Mouse (Mus musculus) T-helper 2 cell (primary cell): ENCODE measurements at regions not wholly inside any gene's neighbourhood (a gene's known extent, or its start where the extent isn't known, plus 50 kb on each side); places are given as distances from the start of the nearest gene placed in this dataset.
"Not testable (repeated sequence)": the region's sequence is repeated elsewhere in the genome, so short reads cannot be mapped to it uniquely, and the experiment has no call there.

Source experiments
- in situ Hi-C: fragments of 300-600 bp; cut with MboI, MseI; formaldehyde crosslinking; loops from one replicate; pipeline ENCODE4 v1.15.1; 2025; ENCODE audit warnings: high pct_unique_total_duplicates

- in situ Hi-C loops: loop anchor here (10.0 kb wide), 1 partner anchor 726 kb away; no protein-coding TSS in a partner anchor
These were observed 288.0 kb downstream of the Sfmbt2 start for GRCm38 (mm10) chr2:10658317-10658716.

- in situ Hi-C loops: loop anchor here (10.0 kb wide), 1 partner anchor 1243 kb away; no protein-coding TSS in a partner anchor
These were observed 297.6 kb downstream of the Sfmbt2 start for GRCm38 (mm10) chr2:10667915-10668314.

DNA sequence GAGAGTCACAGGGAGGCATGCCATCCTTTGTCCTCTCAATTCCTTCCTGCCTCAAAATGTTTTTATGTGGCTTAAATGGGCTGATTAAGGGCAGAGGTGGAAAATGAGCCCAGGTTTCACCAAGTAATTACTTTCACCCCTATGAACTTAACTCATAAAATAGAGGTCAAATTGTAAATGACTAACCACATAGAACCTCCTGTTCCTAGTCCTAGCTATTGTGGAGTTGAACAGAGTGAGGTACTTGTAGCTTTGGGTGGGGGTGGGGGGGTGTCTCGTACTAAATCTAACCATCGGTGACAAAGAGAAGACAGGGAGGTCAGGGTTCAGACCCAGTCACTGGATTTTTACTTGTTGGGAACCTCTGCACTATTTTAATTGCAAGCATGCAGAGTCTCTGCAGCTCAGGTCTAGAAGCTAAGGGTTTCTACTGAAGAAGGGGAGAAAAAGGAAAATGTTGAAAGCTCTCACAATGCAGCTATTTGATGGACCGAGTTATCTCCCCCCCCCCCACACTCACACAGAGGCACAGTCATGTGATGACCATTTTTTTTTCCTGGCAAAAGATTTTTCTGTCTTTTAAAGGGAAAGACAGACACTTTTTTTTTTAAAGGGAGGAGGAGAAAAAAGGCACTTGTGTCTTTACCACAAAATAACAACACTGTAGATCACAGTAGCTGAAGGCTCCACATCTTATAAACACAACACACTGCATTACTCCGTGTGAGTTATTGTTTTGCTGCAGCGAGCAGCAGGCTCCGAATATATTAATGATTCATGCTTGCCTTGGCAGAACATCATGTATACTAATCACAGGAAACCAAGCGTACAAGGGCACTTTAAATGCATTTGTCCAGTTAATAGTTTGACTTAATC, 300.4 kb downstream of the Sfmbt2 start:
- in situ Hi-C loops: no loop called here

DNA sequence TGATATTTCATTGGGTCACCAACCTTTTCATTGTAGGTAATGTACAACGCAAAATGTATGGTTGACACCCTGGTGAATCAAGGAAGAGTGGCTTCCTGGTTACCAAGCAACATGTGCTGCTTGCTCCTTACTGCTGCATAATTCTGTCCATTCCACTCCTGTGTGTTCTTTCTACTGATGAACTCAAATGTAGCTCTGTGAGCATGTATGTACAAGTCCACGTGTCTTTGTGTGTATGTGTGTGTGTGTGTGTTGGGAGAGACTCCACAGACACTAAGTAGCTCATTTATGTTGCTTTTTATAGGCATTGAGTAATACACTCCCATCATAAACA, 301.0 kb downstream of the Sfmbt2 start:
- in situ Hi-C loops: no loop called here

DNA sequence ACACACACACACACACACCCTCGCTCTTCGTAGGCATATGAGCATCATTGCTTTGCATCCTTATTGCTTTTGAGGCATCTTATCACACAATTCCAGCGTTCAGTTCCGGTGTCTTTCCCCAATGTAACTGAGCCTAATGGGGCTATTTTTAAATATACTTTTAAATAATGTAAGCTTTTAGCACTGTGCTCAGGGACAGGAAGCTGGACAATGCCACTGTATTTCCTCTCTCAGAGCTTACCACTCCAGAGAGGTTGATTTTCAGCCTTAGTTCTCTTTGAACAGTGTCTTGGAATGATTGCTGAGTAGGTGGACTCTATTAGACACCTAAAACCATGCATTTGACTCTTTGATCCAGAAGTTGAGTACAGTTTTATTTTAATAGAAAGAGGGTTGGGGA, 301.9 kb downstream of the Sfmbt2 start:
- in situ Hi-C loops: no loop called here

GRCm38 (mm10) chr2:10674738-10675349, 304.5 kb downstream of the Sfmbt2 start:
- in situ Hi-C loops: no loop called here

DNA sequence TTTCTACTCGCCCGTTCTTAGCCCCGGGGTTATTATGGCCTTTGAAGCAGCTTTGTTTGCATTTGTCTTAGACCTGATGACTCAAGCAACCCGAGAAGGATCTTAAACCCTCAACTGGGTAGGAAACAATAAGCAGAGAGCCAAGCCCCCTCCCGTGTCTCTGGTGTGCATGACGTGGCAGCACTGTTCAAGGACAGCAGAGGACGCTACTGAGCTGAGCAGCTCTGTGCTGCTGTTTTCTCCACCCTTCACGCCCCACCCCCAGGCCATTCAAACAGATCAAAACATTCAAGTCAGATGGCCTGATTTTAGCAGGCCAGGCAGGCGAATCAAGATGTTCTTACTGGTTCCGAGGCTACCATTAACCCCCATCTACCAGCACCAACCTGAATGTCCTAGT, 331.1 kb downstream of the Sfmbt2 start:
- in situ Hi-C loops: no loop called here

DNA sequence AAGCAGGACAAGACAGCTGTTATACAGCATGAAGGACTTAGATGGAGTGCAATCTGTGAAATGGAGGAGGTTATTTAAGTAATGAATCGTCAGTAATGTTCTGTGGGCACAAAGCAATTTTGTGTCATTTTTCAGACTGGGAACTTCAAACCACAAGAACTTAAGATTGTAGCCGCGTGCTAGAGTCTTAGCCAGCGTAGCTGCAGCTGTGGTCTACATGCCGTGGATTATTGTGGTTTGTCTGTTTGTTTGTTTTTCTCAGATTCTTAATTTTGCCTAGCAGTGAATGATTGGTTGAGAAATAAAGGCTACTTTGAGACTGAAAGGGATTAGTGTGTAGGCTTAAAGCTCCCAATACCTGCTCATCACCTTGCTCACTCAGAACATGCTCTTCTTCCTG, 348.1 kb downstream of the Sfmbt2 start:
- in situ Hi-C loops: no loop called here

DNA sequence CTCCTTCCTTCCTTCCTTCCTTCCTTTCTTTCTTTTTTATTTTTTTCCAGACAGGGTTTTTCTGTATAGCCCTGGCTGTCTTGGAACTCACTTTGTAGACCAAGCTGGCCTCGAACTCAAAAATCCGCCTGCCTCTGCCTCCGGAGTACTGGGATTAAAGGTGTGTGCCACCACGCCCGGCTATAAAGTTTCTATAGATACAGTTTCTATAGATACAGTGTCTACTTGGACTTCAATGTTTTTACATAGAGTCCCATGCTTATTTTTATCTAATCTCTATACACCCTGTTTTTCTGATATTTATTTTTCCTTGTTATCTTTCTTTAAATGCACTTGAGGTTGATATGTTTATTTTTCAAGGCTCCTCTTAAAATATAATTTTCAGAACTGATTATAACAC, 364.0 kb downstream of the Sfmbt2 start:
- in situ Hi-C loops: not testable (repeated sequence)

- in situ Hi-C loops: no loop called here
These were observed 366.6 kb downstream of the Sfmbt2 start for GRCm38 (mm10) chr2:10736696-10737457.

GRCm38 (mm10) chr2:10737458-10737775, 367.1 kb downstream of the Sfmbt2 start:
- in situ Hi-C loops: no loop called here

- in situ Hi-C loops: no loop called here
These were observed 374.8 kb downstream of the Sfmbt2 start for GRCm38 (mm10) chr2:10745127-10745526.

DNA sequence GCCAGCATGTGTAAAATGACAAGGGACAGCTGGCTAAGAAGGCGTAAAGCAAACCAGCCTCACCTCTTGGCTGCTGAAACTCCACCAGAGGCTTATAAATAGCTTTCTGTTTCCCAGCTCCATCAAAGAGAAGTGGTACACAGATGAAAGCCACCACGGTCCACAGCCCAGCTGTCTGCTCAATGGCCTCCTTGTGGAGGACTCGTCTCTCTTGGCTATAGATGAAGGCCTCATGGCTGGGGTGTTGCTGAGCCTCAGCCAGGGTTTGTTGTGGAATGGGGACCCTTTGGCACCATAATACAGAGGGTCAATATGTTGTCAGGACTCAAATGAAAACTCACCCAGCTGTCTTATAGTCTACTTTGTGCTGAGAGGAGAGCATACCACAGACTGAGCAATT, 385.1 kb downstream of the Sfmbt2 start:
- in situ Hi-C loops: no loop called here

- in situ Hi-C loops: no loop called here
These were observed 387.0 kb downstream of the Sfmbt2 start for GRCm38 (mm10) chr2:10757202-10757840.

GRCm38 (mm10) chr2:10757886-10758285, 387.6 kb downstream of the Sfmbt2 start:
- in situ Hi-C loops: no loop called here

DNA sequence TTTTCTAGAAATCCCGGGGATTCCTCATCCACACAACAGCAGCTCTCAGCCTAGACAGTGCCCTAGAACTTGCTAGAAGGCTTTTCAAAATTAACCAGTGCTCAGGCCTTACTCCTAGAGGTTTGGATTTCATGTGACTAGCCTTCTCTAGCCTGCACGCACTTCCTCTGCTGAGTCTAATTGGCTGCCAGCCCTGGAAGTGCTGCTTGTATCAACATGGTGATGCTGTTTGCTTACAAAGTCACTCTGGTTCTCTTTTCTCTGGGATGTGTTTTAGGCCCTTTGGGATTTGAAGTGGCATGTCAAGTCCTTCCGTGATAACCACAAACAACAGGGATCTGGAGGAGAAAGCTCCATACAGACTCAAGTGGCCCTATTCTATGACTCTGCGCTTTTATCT, 391.9 kb downstream of the Sfmbt2 start:
- in situ Hi-C loops: no loop called here

DNA sequence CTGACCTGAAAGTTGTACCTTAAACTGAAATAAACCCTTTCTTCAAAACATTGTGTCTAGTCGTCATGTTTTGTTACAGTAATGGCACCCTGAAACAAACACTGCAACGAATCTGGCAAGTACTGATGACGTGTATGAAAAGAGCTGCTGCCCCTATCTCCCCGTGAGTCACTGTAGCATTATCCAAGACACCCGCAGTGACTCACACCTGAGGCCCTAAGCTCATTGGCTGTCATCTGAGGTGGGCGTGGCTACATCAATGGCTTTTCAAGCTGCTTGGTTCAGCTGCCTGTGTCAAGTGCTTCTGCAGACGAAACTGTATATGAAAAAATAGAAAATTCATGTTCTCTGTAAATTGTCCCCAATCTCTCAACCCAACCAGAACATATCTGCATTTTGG, 388.8 kb upstream of the Prkcq start:
- in situ Hi-C loops: loop anchor here (25.0 kb wide), 1 partner anchor 279 kb away; no protein-coding TSS in a partner anchor

DNA sequence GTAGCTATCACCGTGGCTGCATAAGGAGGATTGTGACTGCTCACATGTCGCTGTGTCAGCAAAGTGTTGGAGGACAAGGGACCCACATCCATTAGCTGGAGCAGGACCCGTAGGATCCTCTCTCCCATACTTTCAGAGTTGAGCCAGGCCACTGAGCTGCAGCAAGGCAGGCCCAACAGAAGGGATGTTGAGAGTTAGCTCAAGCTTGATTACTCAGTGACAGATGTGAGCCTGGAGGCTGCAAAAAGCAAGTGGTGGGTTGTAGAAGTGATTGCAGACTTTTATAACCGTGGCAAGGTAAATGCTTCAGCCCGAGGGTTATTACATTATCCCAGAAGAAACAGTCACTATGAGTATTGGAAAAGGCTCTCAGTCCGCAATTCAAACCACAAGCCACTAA, 388.3 kb upstream of the Prkcq start:
- in situ Hi-C loops: loop anchor here (25.0 kb wide), 1 partner anchor 279 kb away; no protein-coding TSS in a partner anchor

GRCm38 (mm10) chr2:10784266-10784665, 387.6 kb upstream of the Prkcq start:
- in situ Hi-C loops: loop anchor here (25.0 kb wide), 1 partner anchor 278 kb away; no protein-coding TSS in a partner anchor

GRCm38 (mm10) chr2:10785156-10785555, 386.8 kb upstream of the Prkcq start:
- in situ Hi-C loops: loop anchor here (25.0 kb wide), 1 partner anchor 277 kb away; no protein-coding TSS in a partner anchor

DNA sequence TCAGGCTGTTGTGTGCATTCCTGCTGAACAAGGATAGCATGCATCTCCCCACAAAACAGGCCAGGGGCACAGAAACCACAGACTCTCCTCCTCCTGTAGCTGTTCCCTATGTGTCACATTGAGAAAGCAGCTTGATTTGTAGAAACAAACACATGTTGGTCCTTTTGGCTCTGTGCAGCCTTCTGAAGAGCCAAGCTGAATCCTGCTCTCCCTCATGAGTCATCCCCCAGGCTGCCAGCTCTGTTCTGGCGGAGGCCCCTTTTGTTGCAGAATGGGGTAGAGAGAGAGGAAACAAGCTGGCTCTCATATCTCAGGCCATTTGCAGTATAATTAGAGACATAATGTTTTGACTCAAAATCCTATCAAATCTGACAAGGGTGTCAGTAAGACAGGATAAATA, 383.4 kb upstream of the Prkcq start:
- in situ Hi-C loops: loop anchor here (25.0 kb wide), 1 partner anchor 274 kb away; no protein-coding TSS in a partner anchor

- in situ Hi-C loops: loop anchor here (25.0 kb wide), 1 partner anchor 271 kb away; no protein-coding TSS in a partner anchor
These were observed 380.7 kb upstream of the Prkcq start for GRCm38 (mm10) chr2:10791233-10791632.
